Mouse (Mus musculus) frontal cortex, adult (tissue): ENCODE data around the gene Slc2a8.
A peak's percentile ranks its signal among the peaks of the same experiment; 100 is the strongest.
"Not testable (repeated sequence)": the region's sequence is repeated elsewhere in the genome, so short reads cannot be mapped to it uniquely, and the experiment has no call there.

Source experiments
- ATAC-seq: cut with Nextera tagmentation; 2 replicates; pipeline ENCODE4 v1.9.2; 2017; ENCODE audit warnings: mild to moderate bottlenecking, moderate library complexity, mixed read lengths; ENCODE audit not compliant: low TSS enrichment

Gene Slc2a8

GRCm38 (mm10) chr2:32981725-32982271 is at the start of gene Slc2a8:
Gene Slc2a8 (minus strand): TSS chr2:32982083.
- ATAC-seq = peak; percentile 93

GRCm38 (mm10) chr2:33025040-33025439 is 43.2 kb upstream of the Slc2a8 start:
- no peak for ATAC-seq

DNA sequence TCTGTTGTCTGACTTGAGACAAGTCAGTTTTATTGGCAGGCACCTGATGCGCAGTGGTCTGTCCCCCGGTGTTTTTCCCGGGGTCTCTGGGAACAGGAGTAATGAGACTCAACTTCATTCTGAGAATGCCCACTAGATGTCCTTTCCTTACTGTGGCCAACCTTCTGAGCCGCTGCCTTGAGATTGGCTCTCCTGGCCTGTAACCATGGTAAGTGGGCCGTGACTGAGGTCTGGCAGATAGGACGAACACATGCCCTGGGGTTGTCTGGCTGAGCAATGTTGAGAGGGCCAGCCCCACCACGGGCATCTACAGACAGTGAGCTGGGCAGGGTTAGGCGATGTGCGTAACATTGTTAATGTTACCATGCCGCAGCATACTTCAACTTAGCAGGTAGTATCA is 42.7 kb upstream of the Slc2a8 start:
- ATAC-seq = no peak

GRCm38 (mm10) chr2:33022846-33023245 is 41.0 kb upstream of the Slc2a8 start:
- ATAC-seq = no peak

- no peak for ATAC-seq
These were observed 36.1 kb upstream of the Slc2a8 start for GRCm38 (mm10) chr2:33018026-33018425.

DNA sequence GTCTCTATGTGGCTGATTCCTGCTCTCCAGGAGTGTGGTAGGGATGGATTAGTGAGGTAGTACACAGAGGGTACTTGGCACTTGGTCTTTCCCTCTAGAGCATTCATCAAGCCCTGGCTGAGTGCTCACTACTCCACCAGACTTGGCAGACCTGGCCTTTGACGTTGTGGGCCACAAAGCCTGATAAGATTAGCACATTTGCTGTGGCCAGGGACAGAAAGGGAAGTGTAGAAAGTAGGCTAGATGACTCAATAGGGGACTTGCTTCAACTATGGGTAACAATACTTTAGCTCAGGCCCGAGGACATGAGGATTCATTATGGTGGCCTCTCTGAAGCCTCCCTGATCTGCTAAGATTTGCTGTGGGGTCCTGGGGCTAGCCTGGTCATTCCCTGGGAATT is 35.3 kb upstream of the Slc2a8 start:
- no peak for ATAC-seq

GRCm38 (mm10) chr2:33014877-33015276 is 33.0 kb upstream of the Slc2a8 start:
- ATAC-seq = peak; percentile 78

GRCm38 (mm10) chr2:33009055-33009454 is 27.2 kb upstream of the Slc2a8 start:
- ATAC-seq = not testable (repeated sequence)

- ATAC-seq = peak; percentile 7; the same call in 1 of the 2 replicates
These were observed 23.2 kb upstream of the Slc2a8 start for GRCm38 (mm10) chr2:33005041-33005440.

DNA sequence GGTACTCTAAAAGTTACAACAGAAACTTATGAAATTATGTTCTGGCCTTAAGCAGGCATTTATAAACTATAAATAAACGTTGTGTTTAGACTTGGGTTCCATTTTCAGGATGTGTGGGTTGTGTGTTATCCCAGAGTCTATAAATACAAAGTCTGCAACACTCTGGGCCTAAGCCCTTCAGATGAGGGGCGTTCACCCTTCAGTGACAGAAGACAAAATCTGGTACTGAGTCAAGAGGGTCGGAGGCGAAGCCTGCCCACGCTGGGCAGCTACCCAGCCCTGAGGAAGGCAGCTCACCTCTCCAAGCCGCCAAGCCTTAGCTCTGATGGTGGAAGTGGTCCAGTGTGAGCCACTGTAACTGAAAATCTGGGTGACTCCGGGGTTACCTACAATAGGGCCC is 20.3 kb upstream of the Slc2a8 start:
- ATAC-seq = peak; percentile 58; the same call in 1 of the 2 replicates

- peak; percentile 45 for ATAC-seq
These were observed 17.9 kb upstream of the Slc2a8 start for GRCm38 (mm10) chr2:32999752-33000151.

- peak; percentile 33; the same call in 1 of the 2 replicates for ATAC-seq
These were observed 15.9 kb upstream of the Slc2a8 start for GRCm38 (mm10) chr2:32997792-32998191.

- ATAC-seq = no peak
These were observed 15.2 kb upstream of the Slc2a8 start for GRCm38 (mm10) chr2:32997081-32997480.

- no peak; the same call in 1 of the 2 replicates for ATAC-seq
These were observed 10.2 kb upstream of the Slc2a8 start for GRCm38 (mm10) chr2:32992130-32992529.

GRCm38 (mm10) chr2:32990167-32990832 is 8.4 kb upstream of the Slc2a8 start:
- no peak for ATAC-seq

GRCm38 (mm10) chr2:32989376-32989775 is 7.5 kb upstream of the Slc2a8 start:
- no peak for ATAC-seq

- no peak for ATAC-seq
These were observed 4.0 kb upstream of the Slc2a8 start for GRCm38 (mm10) chr2:32985844-32986243.

DNA sequence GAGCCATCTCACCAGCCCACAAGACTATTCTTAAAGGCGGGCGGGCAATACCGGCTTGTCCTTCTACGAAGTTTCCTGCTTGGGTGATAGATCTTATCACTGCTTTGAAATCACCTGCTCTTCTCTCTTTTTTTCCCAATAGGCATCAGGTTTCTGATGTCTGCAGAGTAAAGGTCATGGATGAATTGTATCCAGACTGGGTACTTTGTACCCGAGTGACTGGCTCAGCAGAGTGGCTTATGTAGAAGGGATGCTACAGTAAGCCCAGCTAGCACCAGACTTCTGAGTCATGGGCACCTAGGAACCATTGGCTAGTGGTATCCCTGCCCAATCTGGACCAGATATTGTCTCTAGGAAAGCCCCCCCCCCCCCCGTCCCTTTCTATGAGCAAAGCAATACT is 1.7 kb upstream of the Slc2a8 start:
- no peak for ATAC-seq

DNA sequence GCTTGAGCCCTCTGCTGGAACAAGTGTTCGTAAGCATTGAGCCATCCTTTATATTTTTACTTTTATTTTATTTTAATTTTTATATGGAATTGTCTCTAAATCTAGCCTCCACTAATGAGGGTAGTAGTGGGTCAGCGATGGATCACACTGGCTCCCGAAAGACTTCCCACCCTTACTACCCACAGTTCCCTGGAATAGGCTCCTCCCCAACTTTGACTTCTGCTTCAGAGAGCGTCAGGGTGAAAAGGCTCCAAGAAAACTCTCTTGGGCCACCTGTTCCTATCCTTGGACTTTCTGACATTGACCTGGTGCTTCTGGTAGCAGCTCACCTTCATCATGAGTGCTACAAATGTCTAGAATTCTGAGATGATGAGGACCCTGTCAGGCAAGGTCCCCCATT is 817 bp upstream of the Slc2a8 start:
- no peak for ATAC-seq

- ATAC-seq = peak; percentile 33; the same call in 1 of the 2 replicates
These were observed 602 bp downstream of the Slc2a8 start for GRCm38 (mm10) chr2:32981281-32981680.

- ATAC-seq = no peak
These were observed 2.2 kb downstream of the Slc2a8 start for GRCm38 (mm10) chr2:32979675-32980074.

- no peak for ATAC-seq
These were observed 3.2 kb downstream of the Slc2a8 start for GRCm38 (mm10) chr2:32978675-32979074.

- no peak for ATAC-seq
These were observed 4.8 kb downstream of the Slc2a8 start for GRCm38 (mm10) chr2:32977114-32977513.

- no peak for ATAC-seq
These were observed 7.7 kb downstream of the Slc2a8 start for GRCm38 (mm10) chr2:32974216-32974615.
